Mouse (Mus musculus) inflammation-experienced regulatory T-cells, adult 6 months (primary cell): ENCODE measurements around the gene A530084C06Rik. TPM values are rescaled to one million over a fixed set of nuclear protein-coding genes. Genes with fewer than 3 reads are reported as not detected.

Experiments
- ATAC-seq: one replicate; pipeline ENCODE4 v1.8.0; 2017
- polyA plus RNA-seq, 3 experiments: library from polyadenylated mRNA; unstranded; fragments of 100-300 nt; shearing (Covaris generic); gene quantifications; one replicate each; pipeline ENCODE4 v1.2.1; 2017

Gene A530084C06Rik
- polyA plus RNA-seq, 3 experiments from 2014 or later: not detected

GRCm38 (mm10) chr13:31534726-31535125 lies 24.4 kb downstream of the A530084C06Rik start:
- ATAC-seq: no peak

GRCm38 (mm10) chr13:31531651-31532061 lies 27.5 kb downstream of the A530084C06Rik start:
- no peak for ATAC-seq

- no peak for ATAC-seq
Observed at GRCm38 (mm10) chr13:31531186-31531585, 27.9 kb downstream of the A530084C06Rik start.

GRCm38 (mm10) chr13:31524976-31525375 lies 34.2 kb downstream of the A530084C06Rik start:
- no peak for ATAC-seq

- ATAC-seq: no peak
Observed at GRCm38 (mm10) chr13:31518971-31519370, 40.2 kb downstream of the A530084C06Rik start.

GRCm38 (mm10) chr13:31518411-31518886 lies 40.7 kb downstream of the A530084C06Rik start:
- no peak for ATAC-seq

GRCm38 (mm10) chr13:31515261-31515660 lies 43.9 kb downstream of the A530084C06Rik start:
- ATAC-seq: no peak

GRCm38 (mm10) chr13:31506494-31507167 lies 52.5 kb downstream of the A530084C06Rik start:
- no peak for ATAC-seq

Other genes with a start within 250 kb of the A530084C06Rik start
- not detected for gene Foxq1, start 3.2 kb downstream of the A530084C06Rik start, polyA plus RNA-seq
- not detected for gene Foxf2, start 66.5 kb upstream of the A530084C06Rik start, polyA plus RNA-seq
- gene Foxc1, start 247.3 kb upstream of the A530084C06Rik start, polyA plus RNA-seq: not detected